Mouse (Mus musculus) megakaryocyte, embryonic 14.5 days (primary cell): ENCODE data around the gene Arg1.

ENCODE experiments used
- FLI1 ChIP-seq: IDR thresholded peaks from 2 replicates; pipeline ENCODE4 v1.6.1; 2012; ENCODE audit warnings: low read length, inconsistent platforms, mixed read lengths
- GATA1 ChIP-seq: IDR thresholded peaks from 3 replicates; pipeline ENCODE4 v1.6.1; 2012; ENCODE audit warnings: mixed read lengths, low read length, inconsistent platforms, borderline replicate concordance

DNA sequence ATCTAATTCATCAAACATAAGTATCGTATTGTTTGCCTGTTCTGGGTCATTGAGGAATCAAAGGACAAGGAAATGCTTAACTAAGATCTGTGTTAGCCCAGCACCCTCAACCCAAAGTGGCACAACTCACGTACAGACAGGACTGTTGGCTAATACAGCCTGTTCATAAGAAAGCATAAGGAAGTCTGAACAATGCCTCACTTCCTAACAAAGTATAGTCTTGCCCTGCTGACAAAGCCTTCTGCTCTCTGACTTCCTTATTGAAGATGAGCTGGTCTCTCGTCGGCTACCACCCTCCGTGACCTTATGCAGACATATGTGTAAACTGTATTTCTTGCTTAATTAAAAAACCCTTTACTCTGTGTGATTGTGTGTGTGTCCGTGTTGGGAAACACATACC lies 2.9 kb upstream of the Arg1 start:
- TF ChIP-seq GATA1 (no peak), FLI1 (no peak)
